Mouse (Mus musculus): Measurements from ENCODE around the gene 0610040J01Rik.

- TF ChIP-seq CTCF (IDR thresholded peaks at IDR 0.05; ENCODE audit: low read depth, low read length): no peak
- TF ChIP-seq POLR2A (IDR thresholded peaks at IDR 0.05; ENCODE audit: borderline replicate concordance, low read depth, low read length): no peak
These were observed 25.0 kb downstream of the 0610040J01Rik start for GRCm38 (mm10) chr5:63837115-63837514.

Data from bone marrow macrophage, adult 2 months (primary cell).